In the genomic region with DNA sequence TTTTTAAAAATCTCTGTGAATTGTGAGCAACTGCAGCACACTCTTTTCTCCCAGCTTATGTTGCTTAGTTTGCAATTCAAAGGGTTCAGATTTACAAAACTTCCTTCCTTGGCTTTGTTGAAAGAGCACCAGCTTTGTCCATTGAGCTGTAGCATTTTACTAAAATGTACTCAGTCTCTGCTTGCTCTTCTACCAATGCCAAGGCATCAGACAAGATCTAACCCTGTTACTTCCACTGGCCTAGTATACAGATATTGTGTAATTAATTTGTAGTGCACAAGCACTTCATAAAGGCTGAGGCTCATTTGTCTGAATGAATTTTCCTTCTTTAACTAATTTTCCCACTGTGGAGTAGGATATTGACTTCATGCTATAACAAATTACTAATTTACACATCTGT, we compare ENCODE assay signal across 28 mouse cellular contexts.
"Had no signal": no experiment of that assay in that cellular context is flagged by ENCODE, and none has a peak within 500 bp of the region (broad histone marks: within the 10 kb centered on the region; RNA-seq: fewer than 3 reads in every experiment).

No protein-coding gene starts in this region.

- H3K4me3 ChIP-seq: gastrocnemius, adult 2 months; heart, embryonic 10.5 days; heart, embryonic 12.5 days; hindbrain, embryonic 10.5 days; hindbrain, embryonic 12.5 days; intestine, embryonic 15.5 days; layer of hippocampus, adult 2 months; left cerebral cortex, adult 2 months; limb, embryonic 10.5 days; limb, embryonic 12.5 days; liver, embryonic 13.5 days; liver, embryonic 15.5 days had no signal

- H3K27me3 ChIP-seq: heart, embryonic 12.5 days; hindbrain, embryonic 12.5 days; intestine, embryonic 15.5 days; limb, embryonic 12.5 days; liver, embryonic 13.5 days; liver, embryonic 15.5 days had no signal

- DNase-seq: gastrocnemius, adult 2 months; gastrocnemius, postnatal 10 days; gastrocnemius, postnatal 25 days; heart, adult 18-20 months; heart, postnatal 10 days; heart, postnatal 4 days; kidney, adult 18-20 months; kidney, adult 8-10 months; kidney, postnatal 10 days; kidney, postnatal 25 days; kidney, postnatal 4 days; liver; liver, embryonic 13.5 days had no signal

- H3K27ac ChIP-seq: gastrocnemius, adult 2 months; heart, embryonic 10.5 days; hindbrain, embryonic 10.5 days; hindbrain, embryonic 12.5 days; hindbrain, embryonic 14.5 days; intestine, embryonic 15.5 days; layer of hippocampus, adult 2 months; left cerebral cortex, adult 2 months; limb, embryonic 10.5 days; limb, embryonic 12.5 days; liver, embryonic 13.5 days; liver, embryonic 15.5 days had no signal

- H3K9ac ChIP-seq: heart, embryonic 12.5 days; hindbrain, embryonic 12.5 days; hindbrain, embryonic 14.5 days; intestine, embryonic 15.5 days; limb, embryonic 12.5 days; liver, embryonic 13.5 days; liver, embryonic 15.5 days had no signal

- ATAC-seq: hindbrain, embryonic 16.5 days; inflammation-experienced regulatory T-cells, adult 6 months; intestine, embryonic 15.5 days; intestine, postnatal 0 days had no signal

- H3K9me3 ChIP-seq: heart, embryonic 10.5 days; heart, embryonic 12.5 days; hindbrain, embryonic 10.5 days; hindbrain, embryonic 12.5 days; intestine, embryonic 15.5 days; limb, embryonic 10.5 days; limb, embryonic 12.5 days; liver, embryonic 13.5 days; liver, embryonic 15.5 days had no signal

- H3K4me1 ChIP-seq: heart, embryonic 10.5 days; heart, embryonic 12.5 days; hindbrain, embryonic 10.5 days; hindbrain, embryonic 12.5 days; intestine, embryonic 15.5 days; limb, embryonic 10.5 days; limb, embryonic 12.5 days; liver, embryonic 13.5 days; liver, embryonic 15.5 days had no signal

- H3K36me3 ChIP-seq: heart, embryonic 10.5 days; heart, embryonic 12.5 days; hindbrain, embryonic 10.5 days; hindbrain, embryonic 12.5 days; intestine, embryonic 15.5 days; limb, embryonic 10.5 days; limb, embryonic 12.5 days; liver, embryonic 13.5 days; liver, embryonic 15.5 days had no signal

- H3K4me2 ChIP-seq: heart, embryonic 12.5 days; hindbrain, embryonic 12.5 days; hindbrain, embryonic 14.5 days; intestine, embryonic 15.5 days; limb, embryonic 12.5 days; liver, embryonic 11.5 days; liver, embryonic 13.5 days; liver, embryonic 15.5 days had no signal
